Mouse (Mus musculus) heart, embryonic 16.5 days (tissue): ENCODE measurements at regions not wholly inside any gene's neighbourhood (a gene's known extent, or its start where the extent isn't known, plus 50 kb on each side); places are given as distances from the start of the nearest gene placed in this dataset.

Experiments
- ATAC-seq: fragments of 200-750 bp; cut with Nextera tagmentation; replicated peaks from 2 replicates; pipeline ENCODE4 v1.8.0; 2017; ENCODE audit warnings: moderate number of reproducible peaks; ENCODE audit not compliant: insufficient read depth, low FRiP score; ENCODE audit errors: extremely low read depth
- H3K27ac ChIP-seq: fragments of 300-500 bp; sonication (generic); 2 replicates; pipeline ENCODE4 v1.5.1; 2014; ENCODE audit warnings: mild to moderate bottlenecking, low read length, control low read depth, moderate library complexity
- H3K27me3 ChIP-seq: fragments of 300-500 bp; sonication (generic); 2 replicates; pipeline ENCODE4 v1.6.1; 2014; ENCODE audit warnings: low read length, mixed read lengths; ENCODE audit not compliant: control insufficient read depth, insufficient read depth
- H3K36me3 ChIP-seq: fragments of 300-500 bp; sonication (generic); 2 replicates; pipeline ENCODE4 v1.6.1; 2014; ENCODE audit not compliant: control insufficient read depth, insufficient read depth
- H3K4me1 ChIP-seq: fragments of 300-500 bp; sonication (generic); 2 replicates; pipeline ENCODE4 v1.6.1; 2014; ENCODE audit warnings: low read length, mixed read lengths; ENCODE audit not compliant: control insufficient read depth, insufficient read depth
- H3K4me2 ChIP-seq: fragments of 300-500 bp; sonication (generic); 2 replicates; pipeline ENCODE4 v1.6.1; 2014; ENCODE audit warnings: low read depth, mild to moderate bottlenecking, control low read depth, low read length
- H3K4me3 ChIP-seq: fragments of 300-500 bp; sonication (generic); 2 replicates; pipeline ENCODE4 v1.5.1; 2014; ENCODE audit warnings: mild to moderate bottlenecking, control low read depth, low read length
- H3K9ac ChIP-seq: fragments of 300-500 bp; sonication (generic); 2 replicates; pipeline ENCODE4 v1.6.1; 2014; ENCODE audit warnings: low read length, control low read depth
- H3K9me3 ChIP-seq: fragments of 300-500 bp; sonication (generic); replicated peaks from 2 replicates; pipeline ENCODE4 v1.6.1; 2016; ENCODE audit warnings: low read length; ENCODE audit not compliant: control insufficient read depth
- WGBS: fragments of 180-500 bp; shearing (Covaris S2); extraction: QIAGEN DNeasy Blood & Tissue Kit; methylation state at CpG from one replicate; pipeline ENCODE4 v1.1.7; 2014; 5-methylcytosine and 5-hydroxymethylcytosine counted together

DNA sequence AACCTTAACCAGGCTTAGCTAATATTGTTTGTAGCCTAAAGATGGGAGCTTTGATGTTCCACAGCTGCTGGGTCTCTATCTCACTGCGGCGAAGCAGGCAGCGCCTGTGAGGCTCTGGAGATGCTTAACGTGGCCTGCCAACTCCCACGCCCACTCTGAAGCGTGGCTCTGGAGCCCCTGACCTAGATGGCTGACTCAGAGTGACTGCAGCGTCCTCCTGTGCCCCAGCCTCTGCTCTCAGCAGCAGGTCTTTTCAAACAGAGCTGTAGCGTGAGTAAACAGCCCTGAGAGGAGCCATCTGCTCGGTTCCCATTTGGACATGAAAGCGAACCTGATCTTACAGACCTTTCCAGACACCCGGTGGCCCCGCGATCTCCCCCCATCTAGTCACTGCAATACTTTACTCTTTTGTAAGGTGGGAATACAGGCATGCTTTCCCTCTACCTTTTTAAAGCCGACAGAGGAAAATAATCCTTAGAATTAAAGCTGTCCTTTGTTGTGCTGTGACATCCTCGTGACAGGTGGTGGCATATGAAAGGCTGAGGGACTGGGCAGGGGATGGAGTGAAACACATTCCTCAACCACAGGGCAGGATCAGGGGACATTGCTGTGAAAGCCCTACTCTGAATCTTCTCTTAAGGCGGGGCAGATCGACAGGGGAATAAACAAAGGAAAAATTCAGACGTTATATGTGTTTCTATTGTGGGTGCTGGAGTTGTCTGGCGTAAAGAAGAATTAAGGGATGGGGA is 1723.0 kb upstream of the Gm7489 start:
- Histone ChIP-seq H3K4me3 (no peak overlapping the region), H3K4me2 (no peak overlapping the region), H3K27ac (no peak overlapping the region), H3K9ac (no peak overlapping the region), H3K27me3 (peaks cover 3% of the 10 kb centered on the region; the same call in 1 of the 2 replicates), H3K9me3 (no peaks in the 10 kb centered on the region), H3K36me3 (no peaks in the 10 kb centered on the region), H3K4me1 (peaks cover 8% of the 10 kb centered on the region)
- ATAC-seq: no peak
- 27% methylated on average over 19 of the region's 19 CpGs for WGBS

DNA sequence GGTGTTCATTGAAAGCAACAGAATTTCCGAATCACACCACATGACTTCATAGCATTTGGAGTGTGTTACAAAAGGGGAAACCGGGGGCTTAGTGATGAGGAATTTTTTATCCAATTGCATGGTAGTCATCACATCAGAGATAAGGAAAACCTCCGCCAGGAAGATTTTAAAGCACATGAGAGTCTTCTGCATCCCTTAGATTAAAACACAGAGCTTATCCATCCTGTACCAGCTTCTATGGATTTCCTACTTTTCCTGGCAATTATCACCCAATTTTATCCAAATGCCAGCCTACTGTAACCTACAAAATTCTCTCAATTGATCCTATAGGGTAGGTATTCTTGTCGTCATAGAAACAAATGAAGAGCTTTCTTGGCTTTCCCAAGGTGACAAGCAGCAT is 1718.6 kb upstream of the Gm7489 start:
- Histone ChIP-seq H3K4me1 (no peaks in the 10 kb centered on the region), H3K36me3 (no peaks in the 10 kb centered on the region), H3K27me3 (peaks cover 3% of the 10 kb centered on the region; the same call in 1 of the 2 replicates), H3K4me2 (no peak overlapping the region), H3K4me3 (no peak overlapping the region), H3K9ac (no peak overlapping the region), H3K27ac (no peak overlapping the region), H3K9me3 (no peaks in the 10 kb centered on the region)
- WGBS: 67% methylated on average over 4 of the region's 4 CpGs
- no peak for ATAC-seq

DNA sequence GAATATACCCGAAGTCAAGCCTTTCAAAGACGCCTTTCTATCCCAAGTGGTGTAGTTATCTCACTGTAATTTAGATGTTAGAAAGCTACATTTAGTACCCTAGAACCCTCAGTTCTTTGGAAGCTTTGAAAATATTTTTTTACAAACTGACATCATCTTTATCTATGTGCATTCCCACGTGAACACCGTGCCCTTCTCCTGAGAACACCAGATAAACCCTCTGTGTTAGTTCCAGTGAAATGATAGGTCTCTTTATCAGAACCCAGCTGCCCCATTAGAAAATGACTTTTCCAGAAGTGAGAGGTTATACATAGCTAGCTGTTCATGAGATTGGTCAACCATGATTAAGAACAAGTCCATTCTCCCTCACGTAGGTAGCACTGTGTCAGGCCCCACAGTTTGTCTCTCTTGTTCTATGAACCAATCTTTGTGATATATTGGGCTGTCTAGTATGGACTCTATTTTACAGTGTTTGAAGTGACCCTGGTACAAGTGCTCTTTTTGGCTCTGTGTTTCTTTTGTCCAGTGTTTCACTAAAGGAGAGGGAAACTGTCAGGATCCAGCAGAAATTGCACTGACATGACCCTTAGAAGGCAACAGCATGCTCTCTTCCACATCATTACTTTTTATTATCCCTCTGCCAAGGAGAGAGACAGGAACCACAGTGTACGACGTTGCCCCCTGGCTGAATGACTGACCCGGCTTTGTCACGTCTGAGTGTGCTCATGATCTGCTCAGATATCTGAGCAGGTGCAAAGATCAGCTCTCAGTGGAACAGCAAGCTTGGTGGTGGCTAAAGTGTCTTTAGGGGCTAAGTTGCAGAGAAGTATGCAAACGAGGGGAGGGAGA is 1717.9 kb upstream of the Gm7489 start:
- H3K4me3 ChIP-seq: no peak overlapping the region
- no peak overlapping the region for H3K27ac ChIP-seq
- H3K9me3 ChIP-seq: no peaks in the 10 kb centered on the region
- H3K9ac ChIP-seq: no peak overlapping the region
- 56% methylated on average over 10 of the region's 10 CpGs for WGBS
- no peaks in the 10 kb centered on the region for H3K4me1 ChIP-seq
- no peaks in the 10 kb centered on the region for H3K36me3 ChIP-seq
- H3K4me2 ChIP-seq: no peak overlapping the region
- no peak for ATAC-seq
- H3K27me3 ChIP-seq: peaks cover 3% of the 10 kb centered on the region; the same call in 1 of the 2 replicates

DNA sequence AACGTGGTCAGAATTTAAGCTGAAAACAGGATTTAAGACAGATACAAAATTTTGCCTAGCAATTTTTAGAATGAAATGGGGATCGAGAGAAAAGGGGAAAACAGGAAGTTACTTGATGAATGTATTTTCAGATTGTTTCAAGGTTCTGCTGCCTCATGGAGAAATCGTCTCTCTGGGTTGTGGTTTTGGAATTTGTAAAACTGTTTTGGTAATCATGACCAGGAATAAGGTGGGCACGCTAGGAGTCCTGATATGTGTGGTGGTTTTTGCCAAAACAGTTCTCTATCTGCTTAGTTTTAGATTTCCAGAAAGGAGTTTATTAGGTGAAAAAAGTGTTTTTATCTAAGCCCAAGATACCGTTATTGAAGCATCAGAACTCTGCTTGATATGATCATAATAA is 1716.9 kb upstream of the Gm7489 start:
- ATAC-seq: no peak
- H3K36me3 ChIP-seq: no peaks in the 10 kb centered on the region
- no peaks in the 10 kb centered on the region for H3K4me1 ChIP-seq
- H3K27me3 ChIP-seq: peaks cover 3% of the 10 kb centered on the region; the same call in 1 of the 2 replicates
- no peak overlapping the region for H3K4me2 ChIP-seq
- H3K9me3 ChIP-seq: no peaks in the 10 kb centered on the region
- H3K27ac ChIP-seq: no peak overlapping the region
- H3K9ac ChIP-seq: no peak overlapping the region
- 65% methylated on average over 5 of the region's 5 CpGs for WGBS
- no peak overlapping the region for H3K4me3 ChIP-seq

DNA sequence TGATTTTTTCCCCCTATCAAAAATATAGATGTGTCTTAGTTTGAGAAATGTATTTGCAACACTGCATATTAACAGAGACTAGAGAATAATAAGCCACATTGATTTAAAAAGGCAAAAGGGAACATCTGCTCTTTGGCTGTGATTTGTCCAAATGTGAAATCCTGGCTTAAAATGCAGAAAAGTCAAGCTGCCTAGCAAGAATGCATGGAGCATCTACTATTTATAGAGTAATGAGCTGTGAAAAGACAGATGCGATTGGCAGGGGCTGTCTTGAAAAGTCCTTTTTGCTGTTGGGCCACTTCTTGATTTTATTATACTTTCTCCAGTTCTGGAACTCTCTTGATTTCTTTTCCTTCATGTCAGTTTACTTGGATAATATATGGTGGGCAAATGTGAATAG is 1707.8 kb upstream of the Gm7489 start:
- Histone ChIP-seq H3K4me1 (no peaks in the 10 kb centered on the region), H3K9ac (no peak overlapping the region), H3K4me3 (no peak overlapping the region), H3K27ac (no peak overlapping the region), H3K4me2 (no peak overlapping the region), H3K27me3 (no peaks in the 10 kb centered on the region), H3K9me3 (no peaks in the 10 kb centered on the region), H3K36me3 (no peaks in the 10 kb centered on the region)
- no peak for ATAC-seq
- WGBS: 80% methylated on average over 1 of the region's 1 CpGs

DNA sequence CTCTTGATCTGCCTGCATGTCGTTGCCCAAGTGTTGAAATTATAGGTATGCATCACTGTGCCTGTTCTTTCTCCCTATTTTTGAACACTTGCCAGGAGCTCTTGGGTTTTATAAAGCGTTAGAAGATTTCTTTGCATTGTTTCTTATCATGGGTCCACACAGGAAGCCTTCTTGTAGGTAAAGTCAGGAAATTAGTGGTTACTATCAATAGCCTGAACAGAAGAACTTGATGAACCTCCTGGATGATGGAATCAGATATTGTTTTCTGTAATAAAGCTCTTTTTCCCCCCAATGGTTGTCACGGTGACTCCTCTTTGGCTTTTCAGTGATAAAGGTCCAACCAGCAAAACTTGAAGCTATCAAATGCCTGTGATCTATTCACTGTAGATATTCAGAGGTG is 1706.0 kb upstream of the Gm7489 start:
- Histone ChIP-seq H3K9me3 (no peaks in the 10 kb centered on the region), H3K9ac (no peak overlapping the region), H3K36me3 (no peaks in the 10 kb centered on the region), H3K4me2 (no peak overlapping the region), H3K27ac (no peak overlapping the region), H3K4me3 (no peak overlapping the region), H3K27me3 (no peaks in the 10 kb centered on the region), H3K4me1 (no peaks in the 10 kb centered on the region)
- WGBS: 29% methylated on average over 3 of the region's 3 CpGs
- no peak for ATAC-seq

DNA sequence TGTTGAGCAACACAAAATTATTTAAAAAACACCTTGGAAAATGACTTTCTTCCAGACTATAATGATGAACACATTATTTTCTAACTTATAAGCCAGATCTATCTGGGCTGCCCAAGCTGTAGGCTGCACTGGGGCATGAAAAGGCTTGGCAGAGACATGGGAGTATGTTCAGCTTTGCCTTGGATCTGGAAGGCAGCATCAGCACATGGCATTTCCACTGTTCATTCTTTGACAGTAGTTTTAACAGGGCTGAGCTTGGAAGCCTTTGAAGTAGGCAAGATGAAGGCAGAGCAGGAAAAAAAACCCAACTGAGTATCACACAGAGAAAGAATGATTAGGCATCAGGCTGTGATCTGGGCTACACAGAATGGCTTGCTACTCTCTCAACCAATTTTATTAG is 1705.3 kb upstream of the Gm7489 start:
- Histone ChIP-seq H3K9me3 (no peaks in the 10 kb centered on the region), H3K4me2 (no peak overlapping the region), H3K36me3 (no peaks in the 10 kb centered on the region), H3K4me3 (no peak overlapping the region), H3K4me1 (no peaks in the 10 kb centered on the region), H3K27me3 (no peaks in the 10 kb centered on the region), H3K27ac (no peak overlapping the region), H3K9ac (no peak overlapping the region)
- no peak for ATAC-seq

DNA sequence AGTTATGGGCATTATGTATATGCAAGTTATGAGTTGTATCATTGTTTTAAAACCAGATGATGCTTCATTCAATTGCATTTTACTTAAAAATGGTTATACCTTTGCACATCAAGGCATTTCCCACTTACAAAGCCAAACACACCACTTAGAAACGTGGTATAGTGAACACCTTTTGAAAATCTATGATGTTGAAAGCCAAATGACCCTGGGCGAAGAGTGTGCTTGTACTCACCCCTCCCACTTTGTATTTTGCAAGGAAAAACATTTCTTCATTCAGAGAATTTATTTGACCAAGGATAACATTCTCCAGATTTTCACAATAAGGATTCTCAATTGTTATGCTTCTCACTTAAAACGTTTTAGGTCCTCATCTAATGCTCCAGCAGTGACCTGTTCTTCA is 1693.5 kb upstream of the Gm7489 start:
- WGBS: 64% methylated on average over 3 of the region's 3 CpGs

DNA sequence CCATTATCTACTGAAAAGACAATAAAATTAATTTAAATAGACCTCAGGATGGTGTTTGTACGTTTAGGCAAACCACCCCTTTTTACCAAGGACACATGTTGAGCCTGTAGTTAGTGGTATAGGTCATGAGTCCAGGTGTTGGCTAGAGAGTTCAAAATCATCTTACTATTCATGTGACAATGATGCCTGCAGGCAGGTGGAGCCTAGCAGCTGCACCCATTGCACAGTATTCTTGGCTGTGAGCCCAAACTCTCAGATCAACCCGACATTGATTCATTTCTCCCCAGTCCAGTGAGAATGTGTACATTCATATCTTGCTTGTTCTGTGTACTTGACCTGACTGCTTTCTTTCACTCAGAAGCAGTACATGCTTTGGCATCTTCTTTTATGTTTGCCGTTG is 1677.4 kb upstream of the Gm7489 start:
- no peaks in the 10 kb centered on the region for H3K27me3 ChIP-seq
- no peaks in the 10 kb centered on the region for H3K4me1 ChIP-seq
- no peak overlapping the region for H3K9ac ChIP-seq
- 51% methylated on average over 3 of the region's 3 CpGs for WGBS
- no peaks in the 10 kb centered on the region for H3K36me3 ChIP-seq
- H3K4me3 ChIP-seq: no peak overlapping the region
- H3K4me2 ChIP-seq: no peak overlapping the region
- no peaks in the 10 kb centered on the region for H3K9me3 ChIP-seq
- H3K27ac ChIP-seq: no peak overlapping the region
- no peak for ATAC-seq

More for the DNA sequence above, 1693.5 kb upstream of the Gm7489 start:
- Histone ChIP-seq H3K27me3 (no peaks in the 10 kb centered on the region), H3K9ac (no peak overlapping the region), H3K4me3 (no peak overlapping the region), H3K4me1 (no peaks in the 10 kb centered on the region), H3K36me3 (no peaks in the 10 kb centered on the region), H3K27ac (no peak overlapping the region), H3K9me3 (no peaks in the 10 kb centered on the region), H3K4me2 (no peak overlapping the region)
- no peak for ATAC-seq
